Mouse (Mus musculus) spleen, adult 18-20 months (tissue): Measurements from ENCODE around the gene Cttnbp2nl.

ENCODE experiments used
- DNase-seq, 2 experiments: peaks; one replicate each; pipeline ENCODE4 v3.0.0; 2022; ENCODE audit warnings: mixed read lengths in 2 of 2

Gene Cttnbp2nl

GRCm38 (mm10) chr3:105012696-105013313 is 40.1 kb downstream of the Cttnbp2nl start:
- DNase-seq, result no peak

GRCm38 (mm10) chr3:105011883-105012282 is 41.1 kb downstream of the Cttnbp2nl start:
- no peak for DNase-seq

- no peak for DNase-seq
Observed at GRCm38 (mm10) chr3:105010681-105011339, 42.1 kb downstream of the Cttnbp2nl start.

- no peak for DNase-seq
Observed at GRCm38 (mm10) chr3:105008070-105008469, 44.9 kb downstream of the Cttnbp2nl start.

- no peak for DNase-seq
Observed at GRCm38 (mm10) chr3:105006101-105006500, 46.8 kb downstream of the Cttnbp2nl start.

- DNase-seq, result no peak
Observed at GRCm38 (mm10) chr3:105005561-105006065, 47.3 kb downstream of the Cttnbp2nl start.

- DNase-seq, result no peak
Observed at GRCm38 (mm10) chr3:105005011-105005410, 47.9 kb downstream of the Cttnbp2nl start.

GRCm38 (mm10) chr3:105003960-105004463 is 48.9 kb downstream of the Cttnbp2nl start:
- no peak for DNase-seq

GRCm38 (mm10) chr3:105001374-105001773 is 51.6 kb downstream of the Cttnbp2nl start:
- DNase-seq, result no peak

- no peak for DNase-seq
Observed at GRCm38 (mm10) chr3:105000561-105000960, 52.4 kb downstream of the Cttnbp2nl start.

GRCm38 (mm10) chr3:104997563-104997962 is 55.4 kb downstream of the Cttnbp2nl start:
- no peak for DNase-seq

- DNase-seq, result no peak
Observed at GRCm38 (mm10) chr3:104995707-104996106, 57.2 kb downstream of the Cttnbp2nl start.

GRCm38 (mm10) chr3:104994415-104994841 is 58.5 kb downstream of the Cttnbp2nl start:
- DNase-seq, result no peak

- no peak for DNase-seq
Observed at GRCm38 (mm10) chr3:104993800-104994199, 59.1 kb downstream of the Cttnbp2nl start.

GRCm38 (mm10) chr3:104992709-104993388 is 60.1 kb downstream of the Cttnbp2nl start:
- DNase-seq, result peak; percentile 55 to 79

GRCm38 (mm10) chr3:104991703-104992102 is 61.2 kb downstream of the Cttnbp2nl start:
- no peak for DNase-seq

- DNase-seq, result no peak
Observed at GRCm38 (mm10) chr3:104987884-104988283, 65.1 kb downstream of the Cttnbp2nl start.

GRCm38 (mm10) chr3:104979735-104980134 is 73.2 kb downstream of the Cttnbp2nl start:
- DNase-seq, result no peak

GRCm38 (mm10) chr3:104967548-104968300 is 85.2 kb downstream of the Cttnbp2nl start:
- peak; percentile 42 to 75 for DNase-seq

GRCm38 (mm10) chr3:104965991-104966554 is 86.9 kb downstream of the Cttnbp2nl start:
- DNase-seq, result no peak

- no peak for DNase-seq
Observed at GRCm38 (mm10) chr3:104965070-104965855, 87.7 kb downstream of the Cttnbp2nl start.
